Comparison of ENCODE assay signal across 22 mouse cellular contexts in genomic region chr2:28945388-28945787, GRCm38 (mm10). TPM values are rescaled to one million over a fixed set of nuclear protein-coding genes. Genes with fewer than 3 reads are reported as not detected.
"Had no signal": no experiment of that assay in that cellular context is flagged by ENCODE, and none has a peak within 500 bp of the region (broad histone marks: within the 10 kb centered on the region; RNA-seq: fewer than 3 reads in every experiment).

No protein-coding gene starts in this region.

- H3K4me3 ChIP-seq: limb, embryonic 15.5 days; liver, embryonic 12.5 days; myocyte; stomach, embryonic 15.5 days had no signal

- H3K27me3 ChIP-seq: stomach, embryonic 15.5 days had no signal

- H3K9ac ChIP-seq: limb, embryonic 15.5 days; liver, embryonic 12.5 days; lung, embryonic 14.5 days; stomach, embryonic 15.5 days had no signal

- H3K36me3 ChIP-seq: limb, embryonic 15.5 days; liver, embryonic 12.5 days; stomach, embryonic 15.5 days had no signal

- H3K27ac ChIP-seq: kidney, postnatal 0 days; limb, embryonic 15.5 days; liver, embryonic 12.5 days; stomach, embryonic 15.5 days had no signal

- ATAC-seq: liver, embryonic 12.5 days had no signal

- DNase-seq: kidney, adult 11 months; kidney, adult 9 months; kidney, postnatal 36 days; layer of hippocampus, adult 9-11 months; layer of hippocampus, postnatal 36 days; lung, embryonic 14.5 days; lung, postnatal 10 days; lung, postnatal 4 days; right cerebral cortex, postnatal 14 days; thymus, adult 2 months; thymus, postnatal 25 days had no signal

- H3K9me3 ChIP-seq: limb, embryonic 15.5 days; liver, embryonic 12.5 days; stomach, embryonic 15.5 days had no signal

- H3K4me2 ChIP-seq: limb, embryonic 15.5 days; liver, embryonic 12.5 days; lung, embryonic 14.5 days; stomach, embryonic 15.5 days had no signal

- H3K4me1 ChIP-seq: limb, embryonic 15.5 days; liver, embryonic 12.5 days; stomach, embryonic 15.5 days had no signal

RNA-seq across cellular contexts. Expression of gene Barhl1, which starts 28.9 kb away (rescaled TPM):
- total RNA-seq: layer of hippocampus, adult 18-20 months; layer of hippocampus, postnatal 36 days; left cerebral cortex, postnatal 25 days; megakaryocyte, adult 5-6 weeks had no signal
- polyA plus RNA-seq: kidney, postnatal 0 days; limb, embryonic 11.5 days; liver, embryonic 12.5 days; liver, embryonic 16.5 days; lung, embryonic 14.5 days; urinary bladder, adult 2 months had no signal
